Mouse (Mus musculus) kidney, postnatal 10 days (tissue): Measurements from ENCODE around the gene Gps1.
"Not testable (repeated sequence)": the region's sequence is repeated elsewhere in the genome, so short reads cannot be mapped to it uniquely, and the experiment has no call there.

Source experiments
- DNase-seq: peaks from one replicate; pipeline ENCODE4 v3.0.0; 2021; ENCODE audit warnings: mixed read lengths

Gene Gps1

DNA sequence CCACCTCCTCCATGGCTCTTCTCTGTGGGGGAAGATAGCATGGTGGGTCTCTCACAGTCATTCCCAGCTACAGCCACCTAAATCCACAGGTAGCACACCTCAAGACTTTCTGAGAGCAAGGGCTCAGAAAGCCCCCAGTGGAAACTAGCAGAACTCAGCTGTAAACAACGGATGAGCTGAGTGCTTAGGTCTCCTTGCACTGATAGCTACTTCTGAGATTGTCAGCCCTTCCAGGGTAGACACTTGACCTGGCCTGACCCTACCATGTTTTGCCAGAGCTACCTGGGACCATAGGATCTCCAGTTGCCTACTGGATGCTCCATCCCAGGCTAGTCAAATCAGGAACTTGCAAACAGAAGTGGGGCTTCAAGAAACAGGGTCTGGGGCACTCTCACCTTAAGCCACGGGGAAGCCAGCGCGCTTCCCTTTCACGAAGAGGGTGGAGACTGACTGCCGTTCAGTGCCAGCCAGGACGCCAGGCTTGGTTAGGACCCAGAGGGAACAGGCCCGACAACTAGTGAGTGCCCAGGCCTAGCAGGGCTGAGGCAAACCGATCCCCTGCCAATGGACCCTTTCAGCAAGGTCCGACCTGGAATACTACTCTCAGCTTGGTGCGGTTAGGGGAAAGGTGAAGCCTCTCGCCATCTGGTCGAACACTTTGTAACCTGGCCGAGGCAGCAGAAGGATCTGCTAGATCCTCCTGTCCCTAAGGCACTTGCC, 38.9 kb downstream of the Gps1 start:
- peak; percentile 43 for DNase-seq

DNA sequence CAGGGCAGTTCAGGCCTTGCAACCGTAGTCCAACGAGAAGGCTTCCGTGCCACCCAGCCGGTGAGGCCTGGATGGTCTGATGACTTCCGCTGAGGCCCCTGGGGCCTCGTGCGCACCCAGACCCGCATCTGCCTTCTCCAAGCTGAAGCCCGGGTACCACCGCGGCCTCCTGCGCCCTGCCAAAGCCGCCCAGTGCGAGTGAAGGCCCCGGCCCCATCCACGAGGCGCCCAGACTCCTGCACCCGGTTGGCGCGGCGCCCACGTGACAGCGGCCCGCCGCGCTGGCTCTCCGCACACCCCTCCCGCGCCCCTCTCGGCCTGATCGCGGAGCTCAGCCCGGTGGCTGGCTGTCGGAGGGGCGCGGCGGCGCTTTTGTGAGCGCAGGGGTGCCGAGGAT, 39.5 kb downstream of the Gps1 start:
- peak; percentile 81 for DNase-seq

DNA sequence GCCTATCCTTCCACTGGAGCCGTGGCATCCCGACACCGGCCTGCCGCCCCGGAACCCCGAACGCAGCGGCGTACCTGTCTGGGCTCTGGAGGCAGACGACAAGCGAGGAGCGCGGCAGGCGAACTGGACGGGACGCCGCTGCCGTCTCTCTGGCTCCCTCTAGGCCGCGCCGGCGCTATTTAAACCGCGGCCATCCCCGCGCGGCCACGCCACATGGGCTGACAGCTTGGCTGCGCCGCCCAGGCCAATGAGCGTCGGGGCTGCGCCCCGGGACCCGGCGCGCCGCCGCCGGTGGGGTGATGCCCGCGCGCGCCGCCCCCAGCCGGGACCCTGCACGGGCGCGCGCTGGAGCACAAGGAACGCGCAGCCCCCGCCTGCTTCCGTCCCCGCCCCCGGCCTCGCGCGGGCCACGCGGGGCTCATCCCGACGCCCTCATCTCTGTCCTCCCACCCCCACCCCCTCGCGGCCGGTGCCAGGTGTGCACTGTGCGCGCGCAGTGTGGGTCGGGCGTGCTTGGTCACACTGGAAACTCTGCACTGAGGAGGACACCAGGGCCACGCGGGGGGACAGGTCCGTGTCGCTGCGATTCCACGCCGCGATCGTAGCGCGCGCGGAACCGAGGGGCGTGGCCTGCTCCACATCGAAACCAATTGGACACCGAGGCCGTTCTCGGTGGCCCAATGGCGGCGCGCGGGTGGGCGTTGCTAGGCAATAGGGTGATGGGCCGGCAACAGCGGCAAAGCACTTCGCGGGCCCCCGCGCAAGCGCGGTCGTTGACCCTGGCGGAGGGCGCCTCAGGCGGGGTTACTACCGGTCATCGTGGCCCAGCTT, 40.1 kb downstream of the Gps1 start, which contains the start of gene Fasn:
Gene Fasn, minus strand, starts transcription at position 592 of the 831 bp plus-strand sequence.
- DNase-seq = peak; percentile 98

DNA sequence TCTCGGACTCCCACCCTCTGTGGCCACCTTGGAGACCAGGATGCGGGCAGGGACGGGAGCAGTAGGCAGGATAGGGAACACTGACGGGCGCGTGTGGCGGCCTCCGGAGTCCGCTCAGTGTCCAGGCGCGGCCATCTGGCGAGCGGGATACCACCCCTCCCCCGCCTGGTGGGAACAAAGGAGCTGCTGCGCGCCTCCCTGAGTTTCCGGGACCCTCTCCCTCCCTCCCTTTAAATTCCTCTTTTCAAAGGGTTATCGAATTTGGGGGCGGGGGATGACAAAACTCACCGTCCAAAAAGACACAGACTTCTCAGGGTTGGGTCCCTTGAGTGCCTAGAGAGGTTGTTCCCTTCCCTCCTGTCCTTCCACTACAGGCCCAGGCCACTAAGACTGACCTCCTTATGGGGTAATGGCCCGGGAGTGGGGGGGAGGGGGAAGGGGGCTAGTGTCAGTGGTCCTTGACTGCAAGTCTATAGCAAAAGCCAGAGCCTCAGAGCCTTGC, 40.8 kb downstream of the Gps1 start:
- no peak for DNase-seq

DNA sequence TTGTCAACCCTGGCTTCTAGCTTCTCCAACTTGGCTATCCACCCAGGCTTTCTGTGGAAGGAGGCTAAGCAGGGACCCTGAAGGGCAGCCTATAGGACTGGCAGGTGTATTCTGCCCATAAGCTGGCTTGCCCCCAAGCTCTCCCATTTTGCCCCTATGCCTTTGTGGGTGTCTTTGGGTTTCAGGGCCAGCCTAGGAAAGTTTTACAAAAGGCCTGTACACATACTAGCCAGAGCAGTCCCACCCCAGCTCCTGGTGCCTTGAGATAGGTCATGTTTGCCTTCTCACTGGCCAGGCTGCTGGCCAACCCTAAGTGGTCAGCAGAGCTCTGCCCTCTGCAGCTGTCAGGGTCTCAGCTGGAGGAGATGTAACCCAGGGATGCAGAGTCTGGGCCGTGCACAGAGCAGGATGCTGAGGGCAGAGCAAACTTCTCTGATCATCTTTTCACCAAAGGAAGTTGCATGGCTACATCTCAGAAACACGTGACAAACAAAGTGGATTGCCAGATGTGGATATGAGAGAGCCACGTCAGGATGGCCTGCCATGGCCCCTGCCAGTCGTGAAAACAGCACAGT, 41.3 kb downstream of the Gps1 start:
- DNase-seq = no peak

DNA sequence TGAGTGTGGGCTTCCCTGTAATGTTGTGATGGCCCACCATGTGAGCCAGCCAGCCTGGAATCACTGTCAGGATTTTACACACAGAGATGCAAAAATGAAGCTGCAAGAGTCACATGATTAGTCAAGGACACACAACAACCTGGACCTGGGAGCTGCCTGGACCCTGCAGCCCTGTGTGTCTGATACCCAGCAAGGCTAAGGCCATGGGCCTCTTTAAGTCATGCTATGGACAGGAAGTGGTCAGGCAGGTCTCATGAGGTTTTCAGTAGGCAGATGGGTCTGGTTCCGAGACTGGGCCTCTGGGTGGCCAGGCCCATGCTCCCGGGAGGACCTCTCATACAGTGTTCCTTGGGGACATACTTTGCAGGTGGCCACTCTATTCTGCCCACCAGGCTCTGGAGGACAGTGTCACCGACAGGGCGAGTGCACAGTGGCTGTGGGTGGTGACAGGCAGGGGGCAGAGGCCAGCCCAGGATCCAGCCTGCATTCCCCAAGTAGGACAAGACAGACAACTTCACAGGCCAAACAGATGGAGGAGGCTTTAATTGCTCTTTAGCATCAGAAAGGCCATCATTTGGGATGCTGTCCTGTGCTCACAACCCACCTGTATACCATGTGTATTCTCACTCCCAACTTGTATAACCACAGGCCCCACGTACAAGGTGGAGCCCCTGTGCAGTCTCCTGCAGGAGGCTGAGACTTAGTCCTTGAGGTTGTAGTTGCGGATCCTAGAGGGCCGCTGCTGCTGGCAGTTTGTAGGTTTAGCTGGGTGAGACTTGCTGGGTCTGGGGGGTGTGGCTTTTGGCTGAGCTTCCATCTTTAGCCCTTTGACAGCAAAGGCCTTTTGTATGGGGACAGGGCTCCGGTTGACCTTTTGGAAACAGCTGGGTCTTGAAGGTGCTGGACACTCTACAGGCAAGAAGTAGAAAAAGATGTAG, 42.2 kb downstream of the Gps1 start:
- no peak for DNase-seq

DNA sequence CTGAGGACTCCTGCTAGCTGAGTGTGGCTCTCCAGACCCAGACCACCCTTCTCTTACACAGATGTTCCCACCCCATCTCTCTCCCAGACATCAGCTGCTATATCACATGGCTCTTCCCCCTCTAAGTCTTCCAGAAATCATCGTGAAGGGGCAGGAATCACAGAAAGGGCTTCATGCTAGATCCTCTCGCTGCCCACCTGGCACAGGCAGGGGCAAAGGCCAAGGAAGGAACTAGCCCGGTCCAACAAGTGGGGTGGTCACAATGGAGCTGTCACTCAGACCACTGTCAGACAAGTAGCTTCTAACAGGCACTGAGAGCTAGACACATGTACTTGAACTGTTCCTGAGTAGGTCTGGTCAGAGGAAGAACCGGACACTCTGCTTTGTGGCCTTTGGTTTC, 44.3 kb downstream of the Gps1 start:
- DNase-seq = no peak

DNA sequence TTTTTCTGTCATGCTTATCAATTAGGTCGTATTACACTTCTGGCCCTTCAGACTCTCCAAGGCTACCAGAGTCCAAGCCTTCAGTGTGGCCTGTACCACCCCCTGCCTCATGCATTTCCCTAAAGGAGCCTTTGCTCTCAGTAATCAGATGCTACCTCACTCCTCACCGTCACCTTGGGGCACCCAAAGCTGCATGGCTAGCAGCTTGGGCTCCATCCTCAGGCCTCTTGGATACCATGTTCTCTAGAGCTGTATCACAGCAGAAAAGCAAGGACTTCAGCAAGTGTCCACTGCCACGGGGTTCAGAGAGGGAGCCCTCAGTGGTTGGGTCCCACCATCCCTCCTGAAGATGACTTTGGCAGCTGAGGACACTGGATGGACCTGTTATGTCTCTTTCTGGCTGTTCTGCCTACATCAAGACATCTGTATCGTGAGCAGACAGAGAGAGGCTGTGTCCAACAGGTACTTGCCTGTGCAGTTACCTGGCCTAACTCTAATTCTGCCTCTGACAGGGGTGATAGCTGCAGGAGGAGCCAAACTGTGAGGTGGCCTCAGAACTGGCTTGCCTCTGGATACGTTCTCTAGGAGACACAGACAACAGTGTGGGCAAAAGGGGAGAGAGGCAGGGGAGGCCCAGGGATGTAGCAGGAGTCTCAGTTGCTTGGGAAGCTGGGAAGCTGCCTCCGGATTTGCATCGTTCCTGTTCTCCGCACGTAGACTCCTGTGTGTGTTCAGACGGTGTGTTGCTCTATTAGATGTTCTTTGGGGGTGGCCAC, 45.9 kb downstream of the Gps1 start:
- DNase-seq = no peak

DNA sequence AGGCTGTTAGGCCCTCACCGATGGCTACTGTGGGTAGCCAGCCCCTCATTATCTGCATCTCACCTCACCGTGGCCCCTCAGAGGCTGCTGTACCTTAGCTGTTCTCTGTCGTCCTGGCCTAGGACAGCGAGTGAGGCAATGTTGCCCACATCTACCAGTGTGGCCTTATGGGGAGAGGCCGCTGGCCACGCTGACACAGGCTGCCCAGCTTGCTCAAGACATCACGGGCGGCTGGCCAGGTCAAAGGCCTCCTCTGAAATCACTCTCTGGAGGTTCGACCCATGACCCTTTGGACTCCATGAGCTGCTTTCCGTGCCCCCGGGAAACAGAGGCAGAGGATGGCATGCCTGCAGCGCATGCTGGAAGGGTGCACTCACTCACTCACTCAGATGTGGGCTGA, 46.6 kb downstream of the Gps1 start:
- no peak for DNase-seq

DNA sequence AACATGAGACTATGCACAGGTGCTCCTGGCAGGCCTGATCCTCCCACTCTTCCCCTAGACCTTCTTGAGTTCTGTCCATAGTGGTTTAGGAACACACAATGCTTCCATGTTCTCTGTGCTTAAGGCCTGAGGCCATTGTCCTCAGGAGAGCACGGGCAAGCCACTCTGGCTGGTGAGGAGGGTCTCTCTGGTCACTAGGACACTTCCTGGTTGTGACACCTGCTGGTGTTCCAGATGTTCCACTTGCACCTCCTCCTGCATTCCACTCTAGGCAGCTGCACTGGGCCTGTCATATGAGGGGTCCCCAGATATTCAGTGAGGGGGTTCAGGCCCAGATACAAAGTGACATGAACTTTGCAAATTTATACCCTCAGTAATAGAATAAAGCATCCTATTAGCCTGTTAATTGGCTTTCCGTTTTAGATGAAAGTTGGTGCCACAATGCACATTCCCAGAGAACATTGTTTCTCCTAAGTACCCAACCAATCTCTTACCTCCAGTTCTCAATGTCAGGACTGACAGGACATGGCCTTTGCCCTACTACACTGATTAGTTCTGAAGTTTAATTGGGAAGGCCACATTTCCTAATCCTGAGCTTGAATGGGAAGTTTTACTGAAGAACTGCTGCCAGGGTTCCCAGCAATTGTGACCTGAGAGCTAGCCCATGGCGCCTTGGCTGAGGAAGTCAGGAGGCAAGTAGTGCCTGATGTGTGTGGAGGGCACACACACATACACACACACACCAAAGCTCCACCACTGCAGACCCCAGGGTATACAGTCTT, 47.8 kb downstream of the Gps1 start:
- no peak for DNase-seq

DNA sequence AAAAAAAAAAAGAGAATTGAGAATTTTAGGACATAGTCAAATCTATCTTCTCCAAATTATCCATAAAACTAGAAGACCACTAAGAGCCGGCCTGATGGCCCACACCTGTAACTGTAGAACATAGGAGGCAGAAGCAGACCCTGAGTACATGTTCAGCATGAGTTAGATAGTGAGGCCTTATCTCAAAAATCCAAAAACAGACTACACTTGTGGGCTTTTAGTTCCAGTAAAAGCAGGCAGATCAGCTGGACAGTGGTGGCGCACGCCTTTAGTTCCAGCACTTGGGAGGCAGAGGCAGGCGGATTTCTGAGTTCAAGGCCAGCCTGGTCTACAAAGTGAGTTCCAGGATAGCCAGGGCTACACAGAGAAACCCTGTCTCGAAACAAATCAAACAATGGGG, 48.9 kb downstream of the Gps1 start:
- DNase-seq = not testable (repeated sequence)

DNA sequence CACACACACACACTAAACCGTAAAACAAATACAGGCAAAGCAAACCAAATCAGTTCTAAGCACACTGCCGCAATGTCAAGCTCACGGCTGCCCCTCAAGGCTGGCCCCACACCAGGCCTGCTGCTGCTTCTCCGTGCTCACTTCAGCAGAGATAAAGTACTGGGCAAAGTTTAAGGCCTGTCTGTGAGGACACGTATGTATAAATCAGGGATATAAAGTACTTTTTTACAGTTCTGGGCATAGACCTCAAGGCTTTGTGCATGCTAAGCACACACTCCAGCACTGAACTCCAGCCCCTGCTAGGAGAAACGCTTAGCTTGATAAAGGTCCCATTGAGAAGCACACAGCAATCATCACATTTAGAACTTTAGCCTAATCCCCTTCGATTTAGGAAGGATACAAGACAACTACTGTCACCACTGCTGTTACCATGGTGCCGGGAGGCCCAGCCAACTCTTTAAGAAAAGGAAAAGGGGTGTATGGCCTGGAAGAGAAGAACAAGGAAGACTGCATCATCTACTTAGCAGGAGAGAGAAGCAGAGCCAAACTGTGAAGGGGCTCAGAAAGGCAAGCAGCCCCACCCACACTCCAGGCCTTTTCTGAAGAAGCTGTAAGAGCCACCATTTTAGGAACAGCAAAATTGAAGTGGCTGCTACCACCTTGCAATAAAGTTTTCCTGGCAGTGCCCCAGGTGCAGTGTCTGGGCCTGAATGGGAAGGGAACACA, 49.6 kb downstream of the Gps1 start:
- no peak for DNase-seq
